Mouse (Mus musculus) G1E (cell line): ENCODE results near the gene Cyp1b1. TPM values are rescaled to one million over a fixed set of nuclear protein-coding genes. Genes with fewer than 3 reads are reported as not detected.

Source experiments
- ATAC-seq: 2 replicates; pipeline ENCODE4 v1.8.0; 2016; ENCODE audit warnings: mild to moderate bottlenecking; ENCODE audit not compliant: insufficient number of reproducible peaks, poor library complexity, low FRiP score, severe bottlenecking; ENCODE audit errors: extremely low read depth
- DNase-seq: peaks from one replicate; pipeline ENCODE4 v3.0.0; 2012; ENCODE audit warnings: low spot score
- H3K27me3 ChIP-seq: 2 replicates; pipeline ENCODE4 v1.6.1; 2012; ENCODE audit warnings: mild to moderate bottlenecking, low read length, inconsistent platforms; ENCODE audit not compliant: insufficient read depth
- H3K36me3 ChIP-seq: replicated peaks from 2 replicates; pipeline ENCODE3; 2012; ENCODE audit warnings: mild to moderate bottlenecking, inconsistent platforms
- H3K4me1 ChIP-seq: 2 replicates; pipeline ENCODE4 v1.6.1; 2012; ENCODE audit warnings: low read depth, low read length, inconsistent platforms, mixed read lengths; ENCODE audit not compliant: insufficient read depth
- H3K4me3 ChIP-seq: 2 replicates; pipeline ENCODE4 v1.5.1; 2012; ENCODE audit warnings: low read depth, mild to moderate bottlenecking, inconsistent platforms, low read length, moderate library complexity, mixed read lengths
- H3K9me3 ChIP-seq: replicated peaks from 2 replicates; pipeline ENCODE4 v1.6.1; 2012; ENCODE audit warnings: inconsistent platforms
- CTCF ChIP-seq: IDR thresholded peaks from 2 replicates; pipeline ENCODE4 v1.5.1; 2012; ENCODE audit warnings: low read depth, low read length, inconsistent platforms, mixed read lengths
- GATA1 ChIP-seq: IDR thresholded peaks from 2 replicates; pipeline ENCODE4 v1.6.1; 2012; ENCODE audit warnings: borderline replicate concordance, low read length, inconsistent platforms, mixed read lengths
- GATA2 ChIP-seq: IDR thresholded peaks from 2 replicates; pipeline ENCODE4 v1.6.1; 2012; ENCODE audit warnings: low read depth, low read length, inconsistent platforms, borderline replicate concordance
- POLR2AphosphoS5 ChIP-seq: IDR thresholded peaks from 2 replicates; pipeline ENCODE4 v1.6.1; 2012; ENCODE audit warnings: low read depth, low read length, inconsistent platforms; ENCODE audit not compliant: insufficient replicate concordance
- TAL1 ChIP-seq: conservative IDR thresholded peaks from 2 replicates; pipeline ENCODE4 v1.6.1; 2012; ENCODE audit warnings: low read depth, low read length, inconsistent platforms, mixed read lengths
- polyA plus RNA-seq: library from polyadenylated mRNA; stranded (reverse); fragments of >175 nt; gene quantifications from 2 replicates; pipeline ENCODE4 v1.2.3, GENCODE M21; 2012
- total RNA-seq, 2 experiments: library from RNA; stranded (forward) in 1 of 2; stranded (reverse) in 1 of 2; fragments of 200-1000 nt in 1 of 2; fragments of >200 nt in 1 of 2; fragmentation: Nextera tagmentation in 1 of 2; gene quantifications; 2 replicates each; pipeline ENCODE4 v1.2.3; 2014 to 2017

Gene Cyp1b1
- total and polyA plus RNA-seq, 3 experiments, result 0.05 TPM; not detected in 2

GRCm38 (mm10) chr17:79746954-79747353 is 32.1 kb upstream of the Cyp1b1 start:
- Histone ChIP-seq H3K36me3 (no peaks in the 10 kb centered on the region), H3K9me3 (no peaks in the 10 kb centered on the region), H3K27me3 (no peaks in the 10 kb centered on the region), H3K4me1 (no peaks in the 10 kb centered on the region), H3K4me3 (no peak overlapping the region)
- ATAC-seq (no peak), DNase-seq (no peak)
- TF ChIP-seq POLR2AphosphoS5 (no peak), GATA2 (no peak), TAL1 (no peak), GATA1 (no peak), CTCF (no peak)

GRCm38 (mm10) chr17:79746146-79746591 is 31.3 kb upstream of the Cyp1b1 start:
- H3K36me3 ChIP-seq, result no peaks in the 10 kb centered on the region
- H3K27me3 ChIP-seq, result no peaks in the 10 kb centered on the region
- TF ChIP-seq GATA1 (no peak), CTCF (no peak), POLR2AphosphoS5 (no peak), TAL1 (no peak), GATA2 (no peak)
- no peaks in the 10 kb centered on the region for H3K9me3 ChIP-seq
- DNase-seq, result no peak
- ATAC-seq, result no peak
- H3K4me3 ChIP-seq, result no peak overlapping the region
- no peaks in the 10 kb centered on the region for H3K4me1 ChIP-seq

- no peaks in the 10 kb centered on the region for H3K27me3 ChIP-seq
- TF ChIP-seq GATA2 (no peak), POLR2AphosphoS5 (no peak), GATA1 (no peak), CTCF (no peak), TAL1 (no peak)
- ATAC-seq (no peak), DNase-seq (no peak)
- no peaks in the 10 kb centered on the region for H3K4me1 ChIP-seq
- H3K9me3 ChIP-seq, result no peaks in the 10 kb centered on the region
- no peaks in the 10 kb centered on the region for H3K36me3 ChIP-seq
- H3K4me3 ChIP-seq, result no peak overlapping the region
Measured at GRCm38 (mm10) chr17:79745051-79745731, 30.3 kb upstream of the Cyp1b1 start.

GRCm38 (mm10) chr17:79743507-79743906 is 28.6 kb upstream of the Cyp1b1 start:
- H3K27me3 ChIP-seq, result no peaks in the 10 kb centered on the region
- no peak for DNase-seq
- no peak overlapping the region for H3K4me3 ChIP-seq
- no peaks in the 10 kb centered on the region for H3K9me3 ChIP-seq
- H3K4me1 ChIP-seq, result no peaks in the 10 kb centered on the region
- no peak for ATAC-seq
- no peaks in the 10 kb centered on the region for H3K36me3 ChIP-seq
- TF ChIP-seq TAL1, result no peak
- no peak for TF ChIP-seq GATA1
- no peak for TF ChIP-seq POLR2AphosphoS5
- no peak for TF ChIP-seq CTCF
- no peak for TF ChIP-seq GATA2

GRCm38 (mm10) chr17:79742635-79743034 is 27.8 kb upstream of the Cyp1b1 start:
- no peak for ATAC-seq
- no peaks in the 10 kb centered on the region for H3K9me3 ChIP-seq
- H3K4me1 ChIP-seq, result no peaks in the 10 kb centered on the region
- TF ChIP-seq GATA2, result no peak
- no peak for TF ChIP-seq GATA1
- TF ChIP-seq POLR2AphosphoS5, result no peak
- no peak for TF ChIP-seq TAL1
- no peak for TF ChIP-seq CTCF
- no peak overlapping the region for H3K4me3 ChIP-seq
- H3K36me3 ChIP-seq, result no peaks in the 10 kb centered on the region
- no peak for DNase-seq
- no peaks in the 10 kb centered on the region for H3K27me3 ChIP-seq

GRCm38 (mm10) chr17:79738847-79739498 is 24.1 kb upstream of the Cyp1b1 start:
- no peak for TF ChIP-seq GATA2
- no peak for TF ChIP-seq TAL1
- TF ChIP-seq GATA1, result no peak
- TF ChIP-seq CTCF, result no peak

GRCm38 (mm10) chr17:79737598-79737997 is 22.7 kb upstream of the Cyp1b1 start:
- no peak for DNase-seq
- Histone ChIP-seq H3K4me1 (no peaks in the 10 kb centered on the region), H3K9me3 (no peaks in the 10 kb centered on the region), H3K4me3 (no peak overlapping the region), H3K27me3 (no peaks in the 10 kb centered on the region), H3K36me3 (no peaks in the 10 kb centered on the region)
- no peak for TF ChIP-seq CTCF
- no peak for ATAC-seq

More at GRCm38 (mm10) chr17:79738847-79739498, 24.1 kb upstream of the Cyp1b1 start:
- Histone ChIP-seq H3K27me3 (no peaks in the 10 kb centered on the region), H3K36me3 (no peaks in the 10 kb centered on the region), H3K4me1 (no peaks in the 10 kb centered on the region), H3K9me3 (no peaks in the 10 kb centered on the region), H3K4me3 (no peak overlapping the region)
- ATAC-seq (no peak), DNase-seq (no peak)
